In genomic region chr5:144733953-144734352, GRCm38 (mm10) we compare ENCODE assay signal across 8 mouse cellular contexts. TPM values are rescaled to one million over a fixed set of nuclear protein-coding genes. Genes with fewer than 3 reads are reported as not detected.
DNase-seq lines count a peak whose midpoint lies in the region; ATAC-seq and TF ChIP-seq lines count a peak whose summit lies in the region.

No protein-coding gene starts in this region.

- H3K36me3 ChIP-seq in liver, embryonic 12.5 days, result no peaks in the 10 kb centered on the region
- H3K36me3 ChIP-seq in heart, postnatal 0 days (replicated peaks; ENCODE audit: control insufficient read depth, insufficient read depth, low read length), result no peaks in the 10 kb centered on the region
- H3K36me3 ChIP-seq in midbrain, embryonic 14.5 days (ENCODE audit: control insufficient read depth, insufficient read depth, low read length), result peaks cover 17% of the 10 kb centered on the region

- peaks cover 4% of the 10 kb centered on the region; the same call in 1 of the 2 replicates for H3K27me3 ChIP-seq in liver, embryonic 12.5 days (replicated peaks)
- H3K27me3 ChIP-seq in heart, postnatal 0 days (ENCODE audit: control insufficient read depth, insufficient read depth, low read length), result no peaks in the 10 kb centered on the region
- no peaks in the 10 kb centered on the region for H3K27me3 ChIP-seq in midbrain, embryonic 14.5 days (ENCODE audit: control insufficient read depth, insufficient read depth, low read length)

- no peak for ATAC-seq in liver, embryonic 12.5 days
- no peak for ATAC-seq in heart, postnatal 0 days (ENCODE audit: insufficient read depth, low read depth)
- ATAC-seq in midbrain, embryonic 14.5 days (ENCODE audit: low FRiP score, low TSS enrichment), result no peak

- no peak overlapping the region for H3K9ac ChIP-seq in liver, embryonic 12.5 days
- no peak overlapping the region for H3K9ac ChIP-seq in heart, postnatal 0 days (replicated peaks; ENCODE audit: low read depth, low read length)
- no peak overlapping the region for H3K9ac ChIP-seq in midbrain, embryonic 14.5 days (replicated peaks; ENCODE audit: low read length)

- 25% methylated on average over 4 of the region's 4 CpGs for WGBS in liver, embryonic 12.5 days (ENCODE audit: insufficient replicate concordance)
- 36% methylated on average over 4 of the region's 4 CpGs for whole genome bisulfite sequencing in heart, postnatal 0 days
- 25% methylated on average over 4 of the region's 4 CpGs for WGBS in midbrain, embryonic 14.5 days

- TF ChIP-seq EP300 in heart, postnatal 0 days (IDR thresholded peaks at IDR 0.05; ENCODE audit: low read depth), result no peak

- H3K4me2 ChIP-seq in liver, embryonic 12.5 days, result no peak overlapping the region
- H3K4me2 ChIP-seq in heart, postnatal 0 days (ENCODE audit: low read depth, low read length), result no peak overlapping the region
- no peak overlapping the region for H3K4me2 ChIP-seq in midbrain, embryonic 14.5 days (ENCODE audit: low read length)

- no peak overlapping the region for H3K4me3 ChIP-seq in liver, embryonic 12.5 days
- H3K4me3 ChIP-seq in heart, postnatal 0 days (ENCODE audit: low read depth, low read length), result no peak overlapping the region
- H3K4me3 ChIP-seq in midbrain, embryonic 14.5 days (replicated peaks; ENCODE audit: low read depth, low read length), result no peak overlapping the region

- H3K4me1 ChIP-seq in liver, embryonic 12.5 days, result no peaks in the 10 kb centered on the region
- H3K4me1 ChIP-seq in heart, postnatal 0 days (ENCODE audit: control insufficient read depth, insufficient read depth), result no peaks in the 10 kb centered on the region
- H3K4me1 ChIP-seq in midbrain, embryonic 14.5 days (ENCODE audit: control insufficient read depth, insufficient read depth, low read length), result no peaks in the 10 kb centered on the region

- DNase-seq in liver, result peak; percentile 51
- DNase-seq in R1 (ENCODE audit: low read depth, low spot score), result peak; percentile 83
- peak; percentile 89 to 95 for DNase-seq in cerebellum, postnatal 14 days
- DNase-seq in heart, postnatal 0 days (ENCODE audit: low spot score), result peak; percentile 61
- peak; percentile 34 for DNase-seq in left cerebral cortex, adult 11 months (ENCODE audit: low spot score)
- DNase-seq in midbrain, embryonic 14.5 days, result peak; percentile 87
- DNase-seq in testis, postnatal 14 days (ENCODE audit: low spot score), result peak; percentile 31

- no peak overlapping the region for H3K27ac ChIP-seq in liver, embryonic 12.5 days
- H3K27ac ChIP-seq in heart, postnatal 0 days (ENCODE audit: low read depth), result no peak overlapping the region
- H3K27ac ChIP-seq in midbrain, embryonic 14.5 days (replicated peaks; ENCODE audit: low read depth, low read length), result no peak overlapping the region

- TF ChIP-seq CTCF in heart, postnatal 0 days (IDR thresholded peaks at IDR 0.05; ENCODE audit: low read depth), result peak; percentile 74

- H3K9me3 ChIP-seq in liver, embryonic 12.5 days (replicated peaks), result no peaks in the 10 kb centered on the region
- no peaks in the 10 kb centered on the region for H3K9me3 ChIP-seq in heart, postnatal 0 days (replicated peaks; ENCODE audit: control insufficient read depth, low read length)
- H3K9me3 ChIP-seq in midbrain, embryonic 14.5 days (ENCODE audit: control insufficient read depth, low read length), result no peaks in the 10 kb centered on the region

RNA-seq across cellular contexts. Expression of gene Tmem130, which starts 27.7 kb away (rescaled TPM):
- 0.31 and 0.33 TPM in 2 replicates for polyA plus RNA-seq in liver, embryonic 12.5 days (2016; fragmentation: Nextera tagmentation; extraction: Ambion mirVana)
- total RNA-seq in heart, postnatal 0 days (2014; rRNA removed; ENCODE audit: low replicate concordance), result 0.53 and 2.2 TPM in 2 replicates
- polyA plus RNA-seq in heart, postnatal 0 days (2015; fragmentation: Nextera tagmentation; extraction: Ambion mirVana), result 0.36 and 0.44 TPM in 2 replicates
- 263 and 270 TPM in 2 replicates for polyA plus RNA-seq in midbrain, embryonic 14.5 days (2014; fragmentation: Nextera tagmentation; extraction: Ambion mirVana)

RNA-seq across cellular contexts. Expression of gene Trrap, which starts 33.6 kb away (rescaled TPM):
- 29.4 and 29.5 TPM in 2 replicates for polyA plus RNA-seq in liver, embryonic 12.5 days (2016; fragmentation: Nextera tagmentation; extraction: Ambion mirVana)
- 73.2 and 85.0 TPM in 2 replicates for total RNA-seq in heart, postnatal 0 days (2014; rRNA removed; ENCODE audit: low replicate concordance)
- 23.2 and 24.6 TPM in 2 replicates for polyA plus RNA-seq in heart, postnatal 0 days (2015; fragmentation: Nextera tagmentation; extraction: Ambion mirVana)
- polyA plus RNA-seq in midbrain, embryonic 14.5 days (2014; fragmentation: Nextera tagmentation; extraction: Ambion mirVana), result 81.7 and 109 TPM in 2 replicates

Comparison
In these comparisons a context has a peak if more than half of its experiments do, and no peak if none do; other contexts are left out.
1. DNase-seq: peak in every context shown above with its lines; median percentile 92 in cerebellum, postnatal 14 days; 87 in midbrain, embryonic 14.5 days; 83 in R1; 61 in heart, postnatal 0 days; 51 in liver; 34 in left cerebral cortex, adult 11 months; 31 in testis, postnatal 14 days.
2. RNA of gene Tmem130, which starts 27.7 kb away (polyA plus RNA-seq): 263 to 270 TPM in midbrain, embryonic 14.5 days; 0.36 to 0.44 TPM in heart, postnatal 0 days and 0.31 to 0.33 TPM in liver, embryonic 12.5 days; every median in the first group is over 100 times any median in the second.